Mouse (Mus musculus) left cerebral cortex, adult 8-10 months (tissue): Measurements from ENCODE around the gene Arhgap10. TPM values are rescaled to one million over a fixed set of nuclear protein-coding genes. Genes with fewer than 3 reads are reported as not detected.
A peak's percentile ranks its signal among the peaks of the same experiment; 100 is the strongest.

Source experiments
- DNase-seq, 2 experiments: peaks; one replicate each; pipeline ENCODE4 v3.0.0; 2022; ENCODE audit warnings: low spot score in 2 of 2
- total RNA-seq, 4 experiments: library from RNA; stranded (reverse); gene quantifications; 2 replicates each; pipeline ENCODE4 v1.2.4; 2022

Arhgap10 gene
- total RNA-seq: 10 to 100 TPM; 41.5 to 46.8 (median 43.3) TPM

DNA sequence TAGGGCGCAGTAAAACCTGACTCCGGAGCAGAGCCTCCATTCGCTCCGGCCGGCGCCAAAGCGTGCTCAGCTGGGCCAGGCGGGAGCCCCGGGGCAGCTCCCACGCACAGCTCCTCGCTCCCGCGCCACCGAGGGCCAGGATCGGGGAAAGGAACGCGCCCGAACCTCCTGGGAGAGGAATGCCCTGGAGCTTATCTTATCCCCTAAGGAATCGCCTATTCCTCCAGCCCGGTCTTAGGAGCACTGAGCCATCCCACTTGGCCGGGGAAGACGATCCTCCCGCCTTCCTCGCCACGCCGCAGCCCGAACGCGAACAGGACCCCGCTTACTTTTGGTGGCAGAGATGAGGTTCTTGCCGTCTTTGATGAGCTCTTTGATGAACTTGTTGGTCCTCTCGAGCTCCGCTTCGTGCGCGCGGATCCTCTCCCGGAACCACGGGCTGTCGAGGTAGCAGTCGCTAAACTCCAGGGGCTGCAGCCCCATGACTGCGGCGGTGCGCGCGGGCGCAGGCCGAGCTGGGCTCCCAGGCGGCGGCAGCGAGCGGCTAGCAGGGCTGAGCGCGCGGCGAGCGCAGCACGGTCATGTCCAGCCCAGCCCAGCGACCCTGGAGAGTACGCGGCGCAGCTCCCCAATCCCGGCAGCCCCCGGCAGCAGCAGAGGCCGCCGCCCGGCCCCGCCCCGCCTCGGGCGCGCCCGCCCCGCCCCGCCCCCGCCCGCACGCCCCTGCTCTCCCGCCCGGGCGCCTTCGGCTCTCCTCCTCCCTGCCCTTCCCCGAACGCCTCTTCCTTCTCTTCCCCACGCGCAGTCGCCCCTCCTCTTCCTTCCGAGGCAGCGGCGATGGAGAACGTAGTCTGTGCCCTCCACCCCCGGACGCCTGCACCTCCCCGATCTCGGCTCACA lies at the start of gene Arhgap10:
Gene Arhgap10 (minus strand): TSS at position 653 of the 900 bp plus-strand sequence.
- peak; percentile 29 to 43 for DNase-seq

DNA sequence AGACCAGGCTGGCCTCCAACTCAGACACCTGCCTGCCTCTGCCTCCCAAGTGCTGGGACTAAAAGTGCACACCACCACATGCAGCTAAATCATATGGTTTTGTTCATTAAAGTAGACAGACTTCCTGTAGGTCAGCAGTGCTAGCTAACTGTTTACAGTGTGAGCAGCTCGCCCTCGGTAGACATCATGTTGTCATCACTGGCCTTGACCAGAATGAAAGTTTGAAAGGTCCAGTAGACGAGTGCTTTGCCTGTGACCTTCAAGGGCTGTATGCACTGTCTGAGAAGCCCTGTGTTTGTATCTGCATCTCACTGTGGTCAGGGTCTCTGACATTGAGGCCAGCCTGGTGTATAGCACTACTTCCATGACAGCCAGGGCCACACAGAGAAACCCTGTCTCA lies 43.7 kb upstream of the Arhgap10 start:
- no peak for DNase-seq

DNA sequence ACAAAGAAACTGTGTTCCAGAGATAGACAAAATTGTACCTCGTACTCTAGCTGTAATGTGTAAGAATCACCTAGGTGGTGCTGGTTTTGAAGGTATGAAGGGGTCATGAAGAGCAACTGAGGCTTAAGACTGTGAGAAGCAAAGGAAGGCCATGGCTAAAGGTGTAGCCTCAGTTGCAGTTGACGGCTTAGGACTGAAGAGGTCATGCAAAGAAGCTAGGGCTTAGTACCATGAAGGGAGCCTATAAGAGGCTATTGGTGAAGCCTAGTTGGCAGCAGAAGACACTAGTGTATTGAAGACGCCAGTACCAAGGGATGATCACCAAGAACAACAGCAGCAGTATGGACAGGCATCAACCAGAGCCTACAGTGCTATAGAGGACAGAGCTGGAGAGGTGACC lies 34.7 kb upstream of the Arhgap10 start:
- DNase-seq: no peak

DNA sequence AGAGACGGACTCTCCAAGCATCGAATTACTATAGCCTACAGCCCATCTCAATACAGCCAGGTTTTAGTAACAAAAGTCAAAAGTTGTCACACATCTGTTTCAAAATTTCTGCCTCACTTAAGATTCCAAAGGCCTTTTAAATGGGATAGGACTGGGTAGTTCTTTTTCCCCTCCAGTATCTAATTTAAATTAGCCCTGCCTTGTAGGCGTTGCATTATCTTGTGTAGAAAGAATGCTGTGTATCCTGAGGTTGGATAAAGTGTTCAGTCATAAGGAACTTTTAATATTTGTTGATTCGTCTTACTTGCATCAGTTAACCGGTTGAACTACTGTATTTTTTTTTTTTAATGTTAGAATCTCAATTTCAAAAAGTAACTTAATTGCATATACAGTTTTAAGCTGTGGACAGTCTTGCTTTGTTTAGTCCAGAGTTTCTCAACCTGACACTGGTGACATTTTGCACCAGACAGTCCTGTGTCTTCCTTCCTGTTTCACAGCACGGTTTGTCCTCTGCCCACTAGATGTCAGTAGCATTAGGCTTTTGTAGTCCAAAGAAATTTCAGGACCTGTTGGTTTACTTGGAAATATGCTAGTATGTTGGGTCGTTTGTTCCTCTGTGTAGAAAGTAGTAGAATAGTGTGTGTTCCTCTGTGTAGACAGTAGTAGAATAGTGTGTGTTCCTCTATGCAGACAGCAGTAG lies 32.3 kb upstream of the Arhgap10 start:
- no peak for DNase-seq

DNA sequence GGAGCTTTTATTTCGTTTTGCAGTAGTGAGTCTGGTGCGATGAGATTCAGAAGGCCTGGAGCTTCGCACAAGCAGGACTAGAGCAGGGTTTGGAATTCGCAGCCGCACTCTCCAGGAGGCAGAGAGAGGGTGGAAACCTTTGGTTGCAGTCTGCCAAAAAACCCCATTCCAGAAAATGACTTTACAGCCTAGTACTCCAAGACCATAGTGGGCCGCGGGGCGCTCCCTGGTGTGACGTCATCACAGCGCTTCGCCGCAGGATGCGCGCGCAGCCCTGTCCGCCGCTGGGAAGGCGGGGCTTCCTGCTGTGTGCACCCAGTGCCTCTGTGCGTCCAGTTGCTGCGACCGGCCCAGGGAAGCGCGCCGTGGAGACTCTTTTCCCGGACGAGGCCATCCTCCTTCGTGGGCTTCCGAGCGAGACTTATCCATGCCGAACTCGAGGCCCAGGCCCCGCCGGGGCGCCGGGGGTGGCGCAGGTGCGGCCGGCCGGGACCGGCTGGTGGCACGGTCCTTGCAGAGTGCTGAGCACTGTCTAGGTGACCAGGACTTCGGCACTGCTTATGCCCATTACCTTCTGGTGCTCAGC lies 31.5 kb upstream of the Arhgap10 start, which contains the start of gene Prmt9:
Gene Prmt9 (plus strand): TSS at position 277 of the 586 bp plus-strand sequence.
- peak; percentile 87 to 88 for DNase-seq

DNA sequence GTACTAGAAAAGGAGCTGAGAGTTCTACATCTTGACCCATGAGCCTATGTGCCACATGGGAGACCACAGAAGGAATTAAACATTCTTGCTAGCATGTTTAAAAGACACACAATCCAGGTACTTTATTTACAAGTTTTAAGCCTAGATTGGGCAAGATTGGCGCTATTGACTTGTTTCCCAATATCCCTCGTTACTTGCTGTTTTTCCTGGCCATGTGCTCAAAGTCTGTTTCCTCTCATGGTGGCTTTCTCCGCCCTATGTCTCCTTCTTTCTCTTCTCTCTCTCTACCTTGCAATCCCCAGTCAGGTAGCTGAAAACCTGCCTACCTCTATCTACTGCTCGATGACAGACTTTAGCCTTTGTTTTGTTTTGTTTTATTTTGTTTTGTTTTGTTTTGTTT lies 27.9 kb upstream of the Arhgap10 start:
- DNase-seq: no peak

DNA sequence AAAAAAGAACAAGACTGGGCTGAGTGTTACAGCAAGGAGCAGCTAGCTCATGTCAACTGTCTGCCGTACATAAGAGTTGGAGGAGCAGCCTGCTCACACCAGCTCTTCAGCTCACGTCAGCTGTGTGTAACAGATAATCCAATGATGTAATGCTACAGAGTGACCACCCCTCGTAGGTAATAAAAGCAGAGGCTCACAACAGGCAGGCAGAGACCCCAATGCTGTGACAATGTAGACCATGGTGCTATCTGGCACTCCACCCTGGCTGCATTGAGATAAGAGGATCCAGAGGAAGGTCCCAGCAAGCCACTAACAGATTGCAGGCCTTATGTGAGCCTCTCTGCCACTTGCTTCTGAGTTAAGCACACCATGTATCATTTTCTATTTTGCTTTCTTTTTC lies 26.7 kb upstream of the Arhgap10 start:
- DNase-seq: no peak

DNA sequence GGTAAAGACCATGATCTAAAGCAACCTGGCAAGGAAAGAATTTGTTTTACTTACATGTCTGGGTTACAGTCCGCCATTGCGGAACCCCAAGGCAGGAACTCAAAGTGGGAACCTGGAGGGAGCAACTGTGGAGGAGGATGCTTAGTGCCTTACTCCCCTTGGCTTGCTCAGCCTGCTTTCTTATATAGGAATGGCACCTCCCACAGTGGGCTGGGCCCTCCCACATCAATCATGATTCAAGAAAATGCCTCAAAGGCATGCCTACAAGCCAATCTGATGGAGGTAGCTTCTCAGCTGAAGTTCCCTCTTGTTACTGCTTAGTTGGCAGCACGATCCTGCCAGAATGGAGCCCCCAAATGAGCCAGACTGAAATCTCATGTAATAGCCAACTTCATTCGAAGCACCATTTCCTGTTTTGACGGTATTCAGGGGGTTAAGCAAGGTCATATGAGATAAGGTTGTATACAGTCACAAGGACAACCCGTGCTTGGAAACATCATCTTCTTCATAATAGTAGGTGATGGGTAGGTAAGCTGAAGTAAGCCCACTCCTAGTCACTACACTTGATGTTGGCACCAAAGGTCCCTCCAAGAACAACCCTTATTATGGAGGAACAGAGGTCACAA lies 25.5 kb upstream of the Arhgap10 start:
- no peak for DNase-seq

DNA sequence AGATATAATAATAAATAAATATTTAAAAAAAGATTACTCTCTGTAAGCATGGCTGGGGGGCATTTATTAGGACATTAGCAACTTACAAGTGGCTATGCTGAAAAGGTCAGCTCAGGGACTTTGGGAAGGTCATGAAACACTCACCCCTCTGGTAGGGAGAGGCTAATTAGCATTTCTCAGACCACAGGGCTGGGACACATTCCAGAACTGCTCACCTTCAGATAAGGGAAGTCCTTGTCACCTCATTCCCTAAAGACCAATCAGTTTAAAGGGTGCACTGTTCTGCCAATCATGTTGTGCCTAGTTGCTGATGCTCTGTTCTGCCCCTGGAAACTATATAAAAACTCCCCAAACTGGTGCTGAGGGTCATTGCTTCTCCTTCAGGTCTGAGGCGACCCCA lies 20.5 kb upstream of the Arhgap10 start:
- no peak for DNase-seq

DNA sequence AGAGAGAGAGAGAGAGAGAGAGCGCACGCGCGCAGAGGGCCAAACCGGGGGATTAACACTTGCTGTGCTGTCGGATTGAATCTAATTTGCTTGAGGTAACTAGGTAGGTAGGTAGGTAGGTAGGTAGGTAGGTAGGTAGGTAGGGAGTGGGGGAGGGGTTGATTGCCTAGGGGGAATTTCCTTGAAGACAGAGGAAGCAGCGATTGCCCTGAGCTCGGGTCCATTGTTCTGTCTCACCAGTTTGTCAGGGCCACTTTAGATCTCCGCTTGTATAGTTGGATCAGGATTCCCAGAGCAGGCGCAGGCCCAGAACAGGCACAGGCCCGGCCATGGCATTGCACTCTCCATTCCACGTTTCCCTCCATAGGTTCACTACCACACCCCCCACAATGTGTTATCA lies 19.1 kb upstream of the Arhgap10 start:
- no peak for DNase-seq

DNA sequence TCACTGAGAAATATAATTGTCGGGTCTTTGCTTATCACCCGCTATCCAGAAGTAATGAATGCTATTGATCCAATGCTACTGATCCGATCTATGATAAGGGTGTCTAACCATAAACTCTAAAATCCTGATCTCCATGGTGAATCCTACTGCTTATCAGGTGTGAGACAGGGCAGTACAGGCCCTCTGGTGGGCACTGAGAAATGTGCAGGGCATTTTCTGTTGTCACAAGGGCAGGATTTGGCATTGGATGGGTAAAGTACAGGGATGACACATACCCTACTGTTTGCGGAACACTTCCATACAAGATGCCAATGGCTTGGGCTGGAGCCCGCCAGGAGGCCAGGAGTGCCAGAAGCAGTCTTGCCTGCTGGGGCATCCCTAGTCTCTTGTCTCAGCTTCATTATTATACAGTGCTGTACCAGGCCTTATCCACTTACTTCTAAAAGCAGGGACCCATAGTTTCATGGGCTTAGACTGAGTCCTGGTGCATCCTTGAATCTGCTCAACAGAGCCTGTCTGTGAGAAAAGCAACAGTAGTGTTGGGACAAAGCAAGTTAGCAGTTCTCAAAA lies 17.4 kb upstream of the Arhgap10 start:
- DNase-seq: no peak

DNA sequence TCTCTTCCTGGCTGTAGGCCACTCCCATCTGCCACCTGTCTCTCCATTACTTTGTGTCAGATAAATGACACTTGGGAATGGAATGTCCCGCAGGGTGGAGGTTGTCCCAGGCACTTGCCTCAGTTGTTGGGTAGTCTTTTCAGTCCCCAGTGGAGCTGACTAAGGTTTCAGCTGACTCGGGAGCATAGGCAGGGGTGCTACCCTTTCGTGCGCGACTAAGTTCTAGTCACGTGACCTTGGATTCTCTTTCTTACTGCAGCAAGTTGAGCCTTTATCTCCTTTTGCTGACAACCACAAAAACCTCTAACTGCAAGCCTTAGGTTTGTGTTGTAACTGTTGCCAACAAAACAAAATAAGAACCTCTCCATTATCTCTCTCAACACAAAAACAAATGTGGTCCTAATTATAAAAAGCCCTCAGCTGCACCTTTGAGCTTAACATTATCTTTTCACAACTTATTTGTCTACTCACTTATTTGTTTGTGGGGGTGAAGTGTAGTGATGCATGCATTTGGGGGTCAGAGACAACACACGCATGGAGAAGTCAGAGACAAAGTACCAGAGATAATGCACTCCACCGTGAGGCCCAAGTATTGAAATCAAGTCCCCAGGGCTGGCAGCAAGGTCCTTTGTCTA lies 16.7 kb upstream of the Arhgap10 start:
- no peak for DNase-seq

DNA sequence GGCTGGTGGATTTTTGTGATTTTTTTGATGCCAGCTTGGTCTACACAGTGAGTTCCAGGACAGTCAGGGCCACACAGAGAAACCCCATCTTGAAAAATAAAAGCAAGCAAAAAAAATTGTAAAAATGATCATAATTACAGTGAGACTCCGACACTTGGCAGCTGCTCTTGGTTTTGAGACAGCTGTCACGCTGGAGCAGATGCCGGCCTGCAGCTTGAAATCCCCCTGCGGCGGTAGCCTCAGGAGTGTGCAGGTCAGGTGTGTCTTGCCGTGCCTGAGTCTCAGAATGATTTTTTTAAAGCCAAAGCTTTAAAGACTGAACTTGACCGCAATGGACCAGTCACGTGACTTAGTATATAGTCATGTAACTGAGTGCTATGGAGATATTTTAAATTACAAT lies 8.4 kb upstream of the Arhgap10 start:
- no peak for DNase-seq

DNA sequence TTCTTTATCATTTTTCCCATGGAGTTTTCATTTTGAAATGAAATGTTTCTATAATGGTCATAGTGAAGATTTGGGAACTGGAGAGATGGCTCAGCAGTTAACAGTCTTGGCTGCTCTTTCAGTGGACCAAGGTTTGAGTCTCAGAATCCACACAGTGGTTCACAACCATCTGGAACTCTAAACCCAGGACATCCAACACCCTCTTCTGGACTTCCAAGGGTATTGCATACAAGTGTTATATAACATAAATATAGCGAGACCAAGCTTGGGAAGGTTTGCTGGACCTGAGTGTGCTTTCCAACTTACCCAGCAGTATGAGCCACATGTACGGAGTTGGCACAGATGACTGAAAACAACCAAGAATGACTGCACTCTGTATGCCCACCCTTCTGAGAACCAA lies 7.2 kb upstream of the Arhgap10 start:
- no peak for DNase-seq

DNA sequence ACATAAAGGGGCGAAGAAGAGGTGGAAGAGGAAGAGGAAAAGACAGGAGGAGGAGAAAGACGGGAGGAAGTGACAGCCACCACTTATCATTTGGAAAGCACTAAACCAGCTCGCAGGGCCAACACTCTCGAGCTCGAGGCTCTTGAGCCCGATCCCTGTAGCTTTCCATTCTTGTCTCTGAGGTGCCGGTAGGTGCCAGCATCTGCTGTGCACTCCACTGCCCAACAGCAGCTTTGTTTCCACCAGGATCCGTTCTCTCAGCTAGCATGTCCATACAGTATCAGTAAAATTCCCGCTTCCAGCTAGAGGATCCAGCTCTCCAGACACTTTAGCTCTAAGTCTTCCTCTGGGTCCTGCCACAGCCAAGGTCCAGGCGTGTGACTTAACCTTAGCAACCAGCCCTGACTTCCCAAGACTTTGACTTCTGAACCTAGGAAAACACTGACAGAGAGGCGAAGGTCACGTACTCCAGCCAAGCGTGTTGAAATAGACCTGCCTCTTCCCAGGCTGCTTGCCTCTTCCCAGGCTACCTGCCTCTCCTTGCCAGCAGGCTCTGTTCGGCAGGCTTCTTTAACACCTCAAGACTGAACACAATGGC lies 6.4 kb upstream of the Arhgap10 start:
- DNase-seq: no peak

DNA sequence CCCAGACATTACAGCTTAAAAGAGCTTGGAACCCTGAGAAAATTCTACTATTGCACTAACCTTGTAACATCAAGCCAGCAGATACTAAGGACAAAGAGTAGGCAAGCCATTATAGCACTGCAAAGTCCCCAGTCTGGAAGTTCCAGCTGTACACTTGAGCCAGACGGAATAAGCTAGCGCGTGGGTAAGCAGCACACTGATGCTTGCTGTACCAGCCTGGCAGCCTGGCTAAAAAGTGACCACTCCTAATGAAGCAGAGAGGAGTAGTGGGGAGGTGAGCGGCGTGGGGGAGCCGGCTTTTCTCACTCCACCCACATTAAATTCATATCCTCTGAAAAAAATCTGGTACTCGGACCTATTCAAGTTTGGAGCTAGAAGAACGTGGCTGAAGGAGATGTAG lies 5.2 kb upstream of the Arhgap10 start:
- DNase-seq: no peak

DNA sequence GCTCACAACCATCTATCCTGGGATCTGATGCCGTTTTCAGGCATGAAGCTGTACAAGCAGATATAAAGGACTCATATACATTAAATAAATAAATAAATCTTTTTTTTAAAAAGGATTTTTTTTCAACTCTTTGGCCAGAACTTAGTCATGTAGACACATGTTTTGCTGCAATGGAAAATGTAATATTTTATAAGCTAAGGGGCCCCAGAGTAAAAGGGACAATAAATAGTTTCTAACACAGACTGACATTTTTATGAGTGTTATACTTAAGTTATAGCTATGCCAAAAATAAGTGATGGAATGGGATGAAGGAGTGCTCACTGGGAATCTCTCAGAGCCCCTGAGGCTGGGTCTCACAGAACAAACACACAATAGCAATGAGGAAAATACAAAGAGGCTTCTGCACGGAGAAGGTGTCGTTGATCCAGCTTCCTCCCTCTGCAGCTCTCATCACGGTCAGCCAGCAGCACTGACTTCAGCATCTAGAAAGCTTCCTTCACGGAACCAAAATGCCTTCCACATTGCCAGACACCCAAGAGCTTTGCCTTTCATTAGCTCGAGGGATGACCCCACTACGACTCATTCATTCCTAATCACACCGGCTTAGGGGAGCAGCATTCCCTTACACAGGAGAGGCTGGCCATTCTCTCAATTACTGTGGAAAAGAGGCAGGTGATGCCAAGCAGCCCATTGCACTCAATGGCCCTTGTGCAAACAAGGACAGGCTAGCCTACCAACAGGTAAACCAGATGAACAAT lies 3.5 kb upstream of the Arhgap10 start:
- no peak for DNase-seq

DNA sequence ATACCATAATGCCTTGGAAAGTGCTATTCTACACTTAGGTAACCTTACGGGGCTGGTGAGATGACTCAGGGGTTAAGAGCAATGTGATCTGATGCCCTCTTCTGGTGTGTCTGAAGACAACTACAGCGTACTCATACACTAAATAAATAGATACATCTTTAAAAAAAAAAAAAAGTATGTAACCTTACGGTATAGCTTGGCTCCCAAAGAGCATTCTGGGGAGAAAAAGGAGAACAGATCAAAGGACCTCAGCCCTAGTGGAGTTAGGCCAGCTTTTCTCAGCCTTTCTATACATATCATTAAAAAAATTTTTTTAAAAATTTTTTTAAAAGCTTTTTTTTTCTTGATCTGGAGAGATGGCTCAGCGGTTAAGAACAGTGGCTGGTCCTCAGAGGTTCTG lies 2.8 kb upstream of the Arhgap10 start:
- no peak for DNase-seq

DNA sequence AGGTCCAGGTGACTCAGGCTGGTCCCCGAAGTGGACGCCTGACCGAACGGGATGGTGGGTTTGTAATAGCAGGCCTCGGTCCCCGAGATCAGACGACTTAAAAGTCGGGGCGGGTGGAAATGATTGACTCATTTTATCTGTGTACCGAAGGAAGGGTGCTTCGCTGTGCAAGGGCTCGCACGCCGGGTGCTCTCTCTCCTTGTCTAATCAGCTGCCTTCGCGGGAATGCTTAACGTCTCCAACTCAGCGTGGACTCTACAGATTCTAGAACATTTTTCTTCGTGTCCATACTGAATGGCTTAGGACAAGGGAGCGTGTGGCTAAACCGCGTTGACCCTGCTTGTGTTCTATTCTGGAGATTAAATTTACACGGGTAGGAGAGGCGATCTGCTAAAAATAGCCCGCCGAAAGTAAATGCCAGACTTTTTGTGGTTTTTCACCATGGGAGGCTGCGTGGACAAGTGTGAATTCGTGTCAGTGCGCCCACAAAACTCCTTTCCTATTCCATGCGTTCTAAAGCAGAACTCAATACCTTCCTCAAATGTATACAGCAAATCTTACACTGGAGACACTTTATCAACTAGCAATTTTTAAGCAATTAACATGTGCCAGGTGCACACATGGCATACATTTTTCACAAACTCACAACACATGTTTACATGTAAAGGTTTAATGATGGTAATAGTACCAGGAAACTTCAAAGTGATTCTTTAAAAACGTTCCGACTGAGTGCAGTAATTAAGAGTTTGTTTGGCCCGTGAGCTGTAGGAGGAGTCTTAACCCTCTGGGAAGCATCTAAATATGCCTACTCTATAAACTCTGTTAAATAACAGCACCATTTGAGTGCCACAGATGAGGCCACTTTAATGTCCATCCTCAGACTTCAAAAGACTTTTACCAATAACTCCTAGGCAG lies 705 bp upstream of the Arhgap10 start:
- DNase-seq: peak; percentile 52 to 53
